Mouse (Mus musculus) ovary, postnatal 36 days (tissue): Measurements from ENCODE around the gene Sh3pxd2a.

ENCODE experiments used
- DNase-seq: peaks from one replicate; pipeline ENCODE4 v3.0.0; 2022; ENCODE audit warnings: low spot score, mixed read lengths

Gene Sh3pxd2a

DNA sequence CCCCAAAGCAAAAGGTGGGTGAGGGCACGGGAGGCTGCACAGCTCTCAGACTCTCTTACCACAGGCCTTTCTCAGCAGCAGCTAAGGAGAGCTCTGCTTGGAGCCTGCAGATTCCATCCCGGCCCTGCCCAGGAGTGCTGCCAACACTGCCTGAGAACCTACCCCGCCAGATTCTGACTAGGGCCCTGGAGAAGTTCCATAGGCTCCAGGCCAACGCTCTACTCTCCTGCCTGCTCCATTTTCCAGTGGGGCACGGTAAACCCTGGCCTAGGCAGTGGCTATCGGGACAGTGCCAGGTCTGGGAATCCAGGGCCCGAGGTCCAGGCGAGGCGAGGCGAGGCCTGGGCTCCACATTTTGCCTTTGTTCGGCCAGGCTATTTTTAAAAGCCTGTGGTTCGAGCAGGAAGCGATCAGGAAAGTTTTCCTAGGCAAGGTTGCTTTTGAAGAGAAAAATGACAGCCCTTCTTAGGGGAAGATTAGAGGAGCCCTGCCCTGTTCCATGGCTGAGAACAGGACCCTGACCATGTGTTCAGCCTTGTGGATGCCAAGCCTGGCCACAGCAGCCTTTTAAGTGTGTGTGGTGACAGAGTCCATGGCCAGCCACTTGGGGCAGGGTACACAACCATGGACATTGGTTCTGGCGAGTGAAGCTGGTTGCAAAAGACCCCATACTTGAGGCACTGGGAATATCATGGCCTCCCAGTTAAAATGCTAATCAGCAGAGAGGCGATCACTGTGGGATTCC lies 184.2 kb downstream of the Sh3pxd2a start:
- peak; percentile 77 for DNase-seq

DNA sequence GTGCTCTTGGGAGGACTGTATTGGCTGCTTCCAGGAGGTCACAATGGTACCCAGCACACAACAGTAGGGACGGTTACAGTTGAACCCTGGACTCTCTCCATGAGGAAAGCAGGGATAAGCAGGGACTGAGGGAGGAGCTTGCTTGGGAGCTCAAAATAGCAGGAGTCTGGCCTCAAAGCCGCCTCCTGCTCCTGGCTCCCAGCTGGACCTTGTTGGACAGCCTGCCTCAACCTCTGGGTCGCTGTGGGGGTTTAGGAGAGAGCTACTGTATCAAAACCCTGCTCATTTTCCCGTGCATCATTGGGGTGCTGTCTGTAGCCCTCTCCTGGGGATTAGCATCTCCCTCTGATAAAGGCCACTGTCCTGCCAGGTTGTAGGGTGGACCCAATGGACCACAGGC lies 184.8 kb downstream of the Sh3pxd2a start:
- DNase-seq: no peak

DNA sequence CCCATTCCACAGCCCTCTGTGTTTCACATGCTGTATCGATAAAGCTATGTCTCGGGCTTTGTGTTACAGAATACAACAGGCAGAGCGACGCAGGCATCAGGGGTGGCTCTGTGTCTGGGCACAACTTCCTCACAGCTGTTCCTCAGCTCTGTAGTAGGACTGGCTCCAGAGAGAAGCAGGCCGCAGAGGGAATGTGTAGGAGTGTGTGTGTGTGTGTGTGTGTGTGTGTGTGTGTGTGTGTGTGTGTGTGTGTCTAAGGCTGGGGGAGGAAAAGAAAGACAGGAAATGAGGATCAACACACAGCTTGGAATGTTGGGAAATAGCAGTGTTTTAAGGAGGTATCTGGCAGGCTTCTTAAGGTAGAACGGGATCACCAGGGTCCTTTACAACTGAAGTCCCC lies 187.5 kb downstream of the Sh3pxd2a start:
- no peak for DNase-seq

DNA sequence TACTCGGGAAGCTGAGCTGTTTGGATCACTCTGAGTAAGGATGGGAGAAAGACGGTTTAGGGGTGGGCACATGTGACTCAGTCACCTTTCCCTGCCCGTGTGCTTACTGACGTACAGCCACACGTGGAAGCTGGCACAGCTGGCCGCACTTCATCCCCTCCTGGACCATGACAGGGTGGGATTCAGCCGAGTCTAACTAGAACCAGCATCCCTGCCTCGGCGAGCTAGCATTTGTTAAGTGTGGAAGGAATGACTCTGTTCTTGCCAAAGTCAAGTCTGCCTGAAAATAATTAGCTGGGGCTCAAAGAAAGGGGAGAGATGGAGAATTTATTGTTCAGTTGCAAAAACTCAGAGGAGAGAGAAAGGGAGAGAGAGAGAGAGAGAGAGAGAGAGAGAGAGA lies 193.7 kb downstream of the Sh3pxd2a start:
- no peak for DNase-seq

DNA sequence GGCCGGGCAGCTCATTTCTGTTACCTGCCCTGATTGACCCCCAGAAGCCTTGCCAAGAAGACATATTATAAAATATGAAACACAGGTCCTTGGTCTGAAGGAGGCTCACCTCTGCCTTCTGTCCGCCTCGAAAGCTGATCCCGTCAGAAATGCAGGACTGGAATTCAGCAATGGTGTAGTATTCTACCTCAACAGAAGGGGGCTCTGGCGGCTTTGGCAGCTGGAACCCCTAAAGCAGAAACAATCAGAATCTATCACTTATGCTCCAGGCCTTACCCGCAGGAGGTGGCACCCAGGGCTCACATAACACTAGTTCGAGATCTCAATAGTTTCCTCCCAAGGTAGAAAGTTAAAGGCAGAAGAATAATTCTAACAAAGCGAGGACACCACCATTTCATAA lies 194.5 kb downstream of the Sh3pxd2a start:
- no peak for DNase-seq

GRCm38 (mm10) chr19:47267066-47267465 lies 197.1 kb downstream of the Sh3pxd2a start:
- DNase-seq: no peak

DNA sequence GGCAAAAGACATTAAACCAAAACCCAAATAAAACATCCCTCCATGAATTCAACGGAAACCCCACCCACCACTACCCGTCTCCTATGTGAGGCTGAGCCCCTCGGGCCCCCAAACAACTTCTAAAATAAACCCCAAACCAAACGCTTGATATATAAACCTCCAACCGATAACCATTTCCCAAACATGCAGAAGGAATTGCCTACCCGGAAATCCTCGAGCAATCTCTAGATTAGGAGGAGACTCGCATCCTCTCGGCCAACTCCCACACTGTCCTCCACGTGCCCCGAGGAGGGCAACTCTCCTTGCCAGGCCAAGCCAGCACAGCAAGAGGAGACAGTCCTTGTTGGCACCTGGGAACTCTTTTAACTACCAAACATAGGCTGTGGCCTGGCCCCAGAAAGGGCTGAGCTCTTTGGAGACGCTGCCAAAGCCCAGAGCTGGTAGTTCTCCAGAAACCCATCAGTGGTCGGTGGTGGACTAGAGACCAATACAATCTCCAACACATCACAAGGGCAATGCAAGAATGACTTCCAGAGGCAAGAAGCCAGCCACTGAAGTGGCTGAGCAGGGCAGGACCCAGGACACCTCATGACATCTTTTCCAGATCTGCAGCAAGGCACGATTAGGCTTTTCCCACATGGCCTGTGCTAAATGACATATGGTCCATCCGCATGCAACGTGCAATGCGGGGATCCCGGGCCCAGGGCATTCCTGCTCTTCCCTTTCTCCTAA lies 198.0 kb downstream of the Sh3pxd2a start:
- no peak for DNase-seq

DNA sequence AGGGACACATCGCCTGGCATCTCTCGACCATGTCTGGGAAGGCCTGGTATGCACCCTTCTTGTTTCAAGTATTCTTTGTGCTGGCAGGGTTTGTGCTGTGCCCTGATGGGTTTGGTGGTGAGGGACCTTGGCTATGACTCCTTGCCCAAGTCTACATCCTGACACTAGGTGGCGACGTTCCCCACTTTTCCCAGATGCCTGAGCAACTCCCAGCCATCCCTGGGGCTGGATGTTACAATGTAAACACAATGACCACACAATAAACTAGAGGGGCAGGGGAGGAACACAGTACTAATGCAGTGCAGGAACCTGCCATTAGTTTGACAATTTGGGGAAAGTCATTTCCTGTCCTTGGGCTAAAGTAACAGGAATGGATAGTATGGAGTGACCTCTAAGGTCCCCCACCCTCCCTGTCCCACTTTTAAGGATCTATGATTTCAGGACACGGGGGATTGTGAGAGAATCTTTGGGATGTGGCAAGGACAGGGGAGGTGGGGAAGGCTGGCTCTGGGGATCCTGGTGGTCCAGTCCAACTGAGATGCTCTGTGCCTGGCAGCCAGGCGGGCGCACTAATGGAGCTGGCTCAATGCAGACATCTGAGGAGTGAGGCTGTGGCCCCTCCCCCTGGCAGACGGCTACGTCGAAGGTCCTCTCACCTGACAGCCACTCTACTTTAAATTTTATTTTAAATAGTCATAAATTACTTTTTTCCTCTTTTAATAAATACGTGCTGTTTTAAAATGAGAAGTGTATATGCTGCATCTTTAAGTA lies 199.7 kb downstream of the Sh3pxd2a start:
- DNase-seq: peak; percentile 68

DNA sequence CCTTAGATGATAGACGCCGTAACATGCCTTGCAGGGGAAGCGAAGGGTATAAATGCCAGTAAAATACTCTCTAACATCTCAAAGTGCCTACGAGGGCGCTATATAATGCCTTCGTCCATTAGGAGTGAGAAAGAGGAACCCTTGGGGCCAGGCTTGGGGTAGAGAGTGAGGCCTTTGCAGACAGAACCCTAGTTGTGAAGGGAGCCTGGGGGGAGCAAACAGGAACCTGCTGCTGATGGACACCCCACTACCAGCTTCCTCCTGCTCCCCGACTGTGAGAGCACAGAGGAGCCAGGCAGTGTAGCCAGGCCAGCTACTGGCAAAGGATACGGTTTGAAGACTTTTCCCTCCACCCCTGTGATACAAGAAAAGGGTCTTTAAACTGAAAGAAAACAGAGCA lies 200.6 kb downstream of the Sh3pxd2a start:
- DNase-seq: no peak

DNA sequence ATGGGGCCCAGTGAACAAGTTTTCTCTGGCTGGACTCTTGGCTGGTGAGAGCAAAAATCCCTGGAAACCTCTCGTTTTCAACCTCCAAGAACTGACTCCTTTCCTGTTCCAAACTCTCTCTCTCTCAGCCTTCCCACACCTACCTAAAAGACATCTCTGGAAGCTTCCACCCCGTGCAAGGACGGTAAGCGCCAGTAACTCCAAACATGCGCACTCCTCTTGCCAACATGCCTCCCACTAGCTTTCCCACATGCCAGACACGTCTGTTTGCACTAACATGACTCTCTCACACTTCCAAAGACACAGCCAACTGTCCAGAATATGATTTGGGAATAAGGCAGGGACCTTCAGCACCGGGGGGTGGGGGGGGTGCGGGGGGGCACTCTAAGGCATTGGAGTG lies 203.0 kb downstream of the Sh3pxd2a start:
- DNase-seq: no peak

GRCm38 (mm10) chr19:47259581-47259980 lies 204.6 kb downstream of the Sh3pxd2a start:
- no peak for DNase-seq

DNA sequence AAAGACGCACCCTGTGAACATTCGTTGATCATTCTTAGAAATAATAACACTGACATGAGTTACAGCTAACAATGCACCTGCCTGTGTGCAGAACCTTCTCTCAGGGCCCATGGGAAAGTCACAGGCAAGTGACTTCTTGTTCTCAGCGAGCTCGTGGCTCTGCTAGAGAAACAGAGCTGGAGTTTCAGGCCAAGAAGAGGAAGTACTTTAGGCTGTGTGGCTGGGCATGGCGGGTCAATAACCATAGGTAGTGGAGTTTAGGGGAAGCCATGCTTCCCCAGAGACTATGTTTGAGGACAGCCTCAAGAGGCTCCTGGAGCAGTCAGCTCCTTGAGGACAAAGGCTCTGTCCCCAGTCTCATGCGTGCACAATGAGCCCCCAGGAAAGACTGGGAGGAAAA lies 208.3 kb downstream of the Sh3pxd2a start:
- DNase-seq: no peak

DNA sequence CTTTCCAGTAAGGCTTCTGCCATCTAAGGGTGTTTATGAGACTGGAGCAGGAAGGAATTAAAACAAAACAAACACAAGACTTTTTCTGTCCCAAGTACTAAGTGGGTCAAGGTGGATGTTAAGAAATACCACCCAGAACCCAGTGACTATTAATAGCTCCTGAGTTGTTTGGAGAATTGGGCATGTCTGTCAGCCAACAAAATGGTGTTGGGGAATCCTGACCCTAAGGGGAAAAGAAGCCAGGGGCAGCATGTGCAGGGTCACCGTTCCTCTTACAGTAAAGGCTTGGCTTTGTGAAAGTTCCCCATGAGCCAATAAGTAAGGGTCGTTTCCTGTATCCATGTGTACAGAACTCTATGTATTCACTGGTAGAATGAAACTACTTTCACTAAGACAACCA lies 209.2 kb downstream of the Sh3pxd2a start:
- DNase-seq: no peak

GRCm38 (mm10) chr19:47253053-47253628 lies 211.1 kb downstream of the Sh3pxd2a start:
- no peak for DNase-seq

DNA sequence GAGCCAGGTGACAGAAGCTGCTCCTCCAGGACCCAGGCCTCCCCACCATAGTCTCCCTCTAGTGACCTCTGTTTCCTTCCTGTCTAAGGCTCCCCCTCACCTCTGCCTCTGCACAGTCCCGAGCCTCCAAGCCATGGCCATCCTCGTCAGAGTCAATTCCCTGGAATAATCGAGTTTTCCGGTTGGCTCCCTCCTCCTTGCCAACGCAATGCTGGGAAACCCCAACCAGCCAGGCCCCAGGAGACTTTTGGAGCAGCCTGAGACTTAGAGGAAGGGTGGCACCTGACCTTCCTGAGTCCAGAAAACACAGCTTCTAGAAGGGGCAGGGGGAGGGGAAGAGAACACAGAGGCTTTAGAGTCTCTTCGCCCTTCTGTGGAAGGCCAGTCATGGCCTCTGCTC lies 213.3 kb downstream of the Sh3pxd2a start:
- no peak for DNase-seq

- DNase-seq: no peak
These were observed 215.2 kb downstream of the Sh3pxd2a start for GRCm38 (mm10) chr19:47248906-47249568.

DNA sequence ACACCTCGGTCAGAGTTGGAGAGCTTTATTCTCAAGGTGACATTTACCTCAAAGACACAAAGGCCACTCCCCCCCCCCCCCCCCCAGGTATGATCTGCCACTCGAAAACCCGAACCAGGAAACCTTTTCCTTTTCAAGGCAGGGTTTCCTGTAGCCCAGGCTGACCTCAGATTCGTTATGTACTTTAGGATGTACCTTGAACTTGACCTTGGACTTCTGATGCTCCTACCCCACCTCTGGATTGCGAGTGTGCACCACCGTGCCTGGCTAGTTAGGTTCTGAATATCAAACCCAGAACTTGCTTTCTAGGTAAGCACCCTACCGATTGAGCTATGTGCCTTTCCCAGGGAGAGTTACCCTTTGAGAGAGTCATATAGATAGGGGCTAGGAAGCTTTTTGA lies 215.9 kb downstream of the Sh3pxd2a start:
- no peak for DNase-seq

DNA sequence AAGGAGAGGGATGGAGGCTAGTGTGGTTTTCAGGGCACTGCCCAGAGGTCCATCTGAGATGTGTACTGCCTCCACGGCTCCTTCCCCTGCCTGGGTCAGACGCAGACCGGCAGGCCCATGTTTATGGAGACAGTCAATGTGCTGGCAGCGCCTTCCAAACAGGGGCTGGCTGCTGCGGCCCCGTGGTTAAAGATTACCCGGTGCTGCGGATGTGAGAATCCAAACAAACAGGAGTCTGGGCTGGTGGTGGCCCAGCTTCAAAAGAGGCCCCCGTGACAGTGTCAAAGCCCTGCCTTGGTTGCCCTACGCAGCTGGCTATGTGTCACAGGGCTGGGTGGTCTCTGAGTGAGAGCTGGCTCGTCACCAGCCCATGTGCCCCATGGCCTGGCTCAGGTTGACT lies 216.4 kb downstream of the Sh3pxd2a start:
- no peak for DNase-seq

GRCm38 (mm10) chr19:47245512-47245911 lies 218.7 kb downstream of the Sh3pxd2a start:
- no peak for DNase-seq

DNA sequence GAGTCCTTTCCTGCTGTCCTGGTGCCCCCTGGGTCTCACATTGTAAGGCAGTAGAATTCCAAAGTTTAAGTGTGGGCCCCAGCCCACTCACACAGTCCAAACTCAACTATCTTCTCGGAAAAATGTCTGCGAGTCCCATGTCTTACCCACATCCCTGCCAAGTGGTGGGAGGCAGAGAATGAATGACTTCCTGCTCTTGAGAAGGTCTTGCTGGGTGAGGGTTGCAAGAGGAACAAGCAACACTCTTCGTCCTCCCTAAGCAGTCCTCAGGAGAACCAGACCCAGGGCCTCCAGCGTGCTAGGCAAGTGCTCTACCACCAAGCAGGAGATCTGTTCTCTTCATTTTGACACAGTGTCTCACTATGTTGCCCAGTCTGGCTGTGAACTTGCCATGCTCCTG lies 222.0 kb downstream of the Sh3pxd2a start:
- no peak for DNase-seq

DNA sequence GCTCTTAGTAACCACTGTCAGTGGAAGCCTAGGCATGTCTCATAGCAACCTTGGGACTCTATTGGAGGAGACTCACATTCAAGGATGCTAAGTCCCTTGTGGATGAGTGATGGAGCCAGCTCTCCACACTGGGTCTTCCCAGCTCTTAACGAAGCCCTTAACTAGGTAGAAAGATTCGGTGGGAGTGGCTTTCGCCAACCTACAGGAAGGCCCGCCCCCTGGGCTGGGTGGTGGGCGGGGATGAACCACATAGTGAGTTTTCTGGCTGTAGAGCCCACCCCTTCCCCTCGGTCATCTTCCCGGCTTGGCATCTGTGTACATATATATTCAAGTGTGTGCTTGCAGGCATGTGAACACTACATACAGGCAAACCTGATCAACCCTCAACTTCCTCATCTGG lies 223.2 kb downstream of the Sh3pxd2a start:
- no peak for DNase-seq

DNA sequence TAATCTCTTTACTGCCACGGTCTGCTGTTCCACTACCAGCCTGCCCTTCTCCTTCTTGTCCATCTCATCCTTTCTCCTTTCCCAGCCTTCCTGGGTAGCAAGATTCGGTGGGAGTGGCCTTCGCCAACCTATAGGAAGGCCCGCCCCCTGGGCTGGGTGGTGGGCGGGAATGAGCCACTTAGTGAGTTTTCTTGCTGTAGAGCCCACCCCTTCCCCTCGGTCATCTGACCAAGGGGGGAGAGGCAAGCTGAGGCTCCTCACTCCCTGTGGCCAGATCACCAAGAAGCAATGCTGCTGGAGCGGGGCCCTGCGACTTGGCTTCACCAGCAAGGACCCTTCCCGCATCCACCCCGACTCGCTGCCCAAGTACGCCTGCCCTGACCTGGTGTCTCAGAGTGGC lies 224.1 kb downstream of the Sh3pxd2a start:
- DNase-seq: no peak
